Mouse (Mus musculus): ENCODE measurements around the gene Shank2. TPM values are rescaled to one million over a fixed set of nuclear protein-coding genes. Genes with fewer than 3 reads are reported as not detected.
A peak's percentile ranks its signal among the peaks of the same experiment; 100 is the strongest.

Shank2 gene
- polyA plus RNA-seq, 1 experiment from 2014 or later: 1.2 TPM

DNA sequence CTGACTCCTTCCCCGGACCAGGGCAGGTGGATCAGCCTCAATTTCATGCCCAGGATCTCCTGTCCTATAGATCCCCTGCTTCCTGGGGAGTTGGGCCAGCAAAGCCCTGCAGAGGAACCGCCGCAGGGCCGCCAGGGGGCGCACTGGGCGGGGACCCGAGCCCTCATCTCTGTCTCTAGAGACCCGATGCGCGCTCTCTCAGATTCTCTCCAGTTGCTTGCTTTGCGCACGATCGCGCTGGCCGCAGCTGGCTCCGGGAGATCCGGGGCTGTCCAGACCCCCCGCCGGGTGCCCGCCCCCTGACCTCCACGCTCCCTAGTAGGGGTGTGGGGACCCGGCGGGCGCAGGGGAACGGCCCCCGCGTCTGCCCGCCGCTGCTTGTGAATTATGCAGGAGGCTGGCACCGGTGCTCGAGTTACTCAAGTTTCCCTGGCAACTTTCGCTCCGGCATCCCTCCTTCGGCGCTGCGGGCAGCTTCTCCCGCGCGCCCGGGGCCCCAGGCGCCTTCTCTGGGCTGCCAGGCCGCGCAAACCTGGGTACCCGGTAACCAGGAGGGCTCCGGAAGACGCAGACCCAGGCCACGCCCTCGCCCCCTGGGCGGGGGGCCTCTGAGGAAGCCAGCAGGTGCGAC lies 22.9 kb upstream of the Shank2 start:
- peaks cover 25% of the 10 kb centered on the region for H3K27me3 ChIP-seq (ENCODE audit: control insufficient read depth, insufficient read depth, low read length)
- no peak overlapping the region; the same call in 1 of the 2 replicates for H3K27ac ChIP-seq (ENCODE audit: low read length)
- peaks cover 7% of the 10 kb centered on the region; the same call in 1 of the 2 replicates for H3K4me1 ChIP-seq (ENCODE audit: control insufficient read depth, insufficient read depth, low read length)
- no peak overlapping the region; the same call in 1 of the 2 replicates for H3K9ac ChIP-seq (replicated peaks; ENCODE audit: low read depth, low read length)
- WGBS: under 1% methylated on average over 50 of the region's 50 CpGs
- H3K36me3 ChIP-seq (ENCODE audit: control insufficient read depth, insufficient read depth, low read length): no peaks in the 10 kb centered on the region
- peak overlapping the region; percentile 50 for H3K4me3 ChIP-seq (ENCODE audit: low read depth, low read length)
- ATAC-seq (ENCODE audit: insufficient number of reproducible peaks, insufficient read depth, low FRiP score, low read depth): peak; percentile 64; the same call in 1 of the 2 replicates
- H3K4me2 ChIP-seq (replicated peaks; ENCODE audit: low read depth, low read length): peak overlapping the region; percentile 89
- H3K9me3 ChIP-seq (ENCODE audit: control insufficient read depth, low read depth, low read length): no peaks in the 10 kb centered on the region

DNA sequence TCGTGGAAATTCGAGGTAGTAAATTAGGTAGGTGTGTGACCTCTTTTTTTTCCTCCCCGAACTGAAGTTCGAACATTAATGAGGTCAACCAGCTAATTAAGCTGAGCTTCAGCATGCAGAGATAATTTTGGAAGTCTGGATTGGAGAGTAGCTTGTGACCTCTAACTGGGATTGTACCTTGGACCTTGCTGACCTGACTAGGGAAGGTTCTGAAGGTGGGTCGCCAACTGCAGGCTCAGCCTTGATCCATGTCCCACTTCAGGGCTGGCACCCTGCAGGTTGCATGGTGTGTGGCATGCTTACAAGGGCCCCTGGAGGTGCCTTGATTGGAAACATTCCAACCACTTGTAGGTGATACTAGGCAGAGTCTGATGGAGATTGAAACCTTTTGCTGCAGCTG lies 21.7 kb upstream of the Shank2 start:
- Histone ChIP-seq H3K9me3 (ENCODE audit: control insufficient read depth, low read depth, low read length) (no peaks in the 10 kb centered on the region), H3K9ac (replicated peaks; ENCODE audit: low read depth, low read length) (no peak overlapping the region), H3K27ac (ENCODE audit: low read length) (no peak overlapping the region), H3K4me3 (ENCODE audit: low read depth, low read length) (no peak overlapping the region), H3K4me1 (ENCODE audit: control insufficient read depth, insufficient read depth, low read length) (peaks cover 7% of the 10 kb centered on the region; the same call in 1 of the 2 replicates), H3K36me3 (ENCODE audit: control insufficient read depth, insufficient read depth, low read length) (no peaks in the 10 kb centered on the region), H3K27me3 (ENCODE audit: control insufficient read depth, insufficient read depth, low read length) (peaks cover 25% of the 10 kb centered on the region), H3K4me2 (replicated peaks; ENCODE audit: low read depth, low read length) (no peak overlapping the region)
- ATAC-seq (ENCODE audit: insufficient number of reproducible peaks, insufficient read depth, low FRiP score, low read depth): no peak
- WGBS: 62% methylated on average over 5 of the region's 5 CpGs

DNA sequence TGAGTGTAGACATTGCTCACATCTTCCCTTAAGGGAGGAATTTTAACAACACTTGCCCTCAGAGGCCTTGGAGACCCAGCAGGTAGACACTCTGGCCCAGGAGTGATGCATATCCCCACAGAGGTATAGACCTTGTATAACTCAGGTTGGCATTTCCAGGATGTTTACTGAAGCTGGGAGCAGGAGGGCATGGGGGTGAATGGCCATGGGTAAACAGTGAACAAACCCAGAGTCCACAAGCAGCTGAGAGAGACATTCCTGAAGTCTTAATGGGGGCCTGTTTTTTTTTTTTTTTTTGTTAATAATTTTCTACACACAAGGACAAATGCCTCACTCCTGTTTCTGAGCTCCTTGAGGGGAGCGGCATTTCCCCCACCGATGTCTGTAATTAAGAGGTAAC lies 15.4 kb upstream of the Shank2 start:
- H3K36me3 ChIP-seq (ENCODE audit: control insufficient read depth, insufficient read depth, low read length): no peaks in the 10 kb centered on the region
- H3K4me3 ChIP-seq (ENCODE audit: low read depth, low read length): no peak overlapping the region
- H3K9ac ChIP-seq (replicated peaks; ENCODE audit: low read depth, low read length): no peak overlapping the region
- H3K9me3 ChIP-seq (ENCODE audit: control insufficient read depth, low read depth, low read length): no peaks in the 10 kb centered on the region
- H3K4me1 ChIP-seq (ENCODE audit: control insufficient read depth, insufficient read depth, low read length): no peaks in the 10 kb centered on the region
- H3K27ac ChIP-seq (ENCODE audit: low read length): no peak overlapping the region
- ATAC-seq (ENCODE audit: insufficient number of reproducible peaks, insufficient read depth, low FRiP score, low read depth): no peak
- no peaks in the 10 kb centered on the region for H3K27me3 ChIP-seq (ENCODE audit: control insufficient read depth, insufficient read depth, low read length)
- WGBS: 69% methylated on average over 2 of the region's 2 CpGs
- no peak overlapping the region for H3K4me2 ChIP-seq (replicated peaks; ENCODE audit: low read depth, low read length)

DNA sequence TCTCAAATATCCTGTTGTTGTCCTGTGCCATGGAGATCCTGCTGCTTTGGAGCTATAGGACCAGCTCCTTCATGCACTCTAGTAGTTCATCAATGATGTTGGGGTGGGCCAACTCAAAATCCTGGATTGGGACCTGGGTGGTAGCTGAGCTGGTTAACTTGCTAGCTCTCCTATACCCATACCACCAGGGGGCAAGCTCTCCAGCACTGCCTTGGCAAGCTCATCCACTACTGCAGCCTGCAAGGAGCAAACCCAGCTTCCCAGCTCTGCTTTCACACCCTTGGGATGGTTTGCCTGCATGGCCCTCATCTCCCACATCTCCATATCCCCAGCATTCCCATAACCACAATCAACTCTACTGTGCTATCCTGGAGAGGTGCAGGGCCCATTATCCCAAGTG lies 10.6 kb upstream of the Shank2 start:
- Histone ChIP-seq H3K4me3 (ENCODE audit: low read depth, low read length) (no peak overlapping the region), H3K9ac (replicated peaks; ENCODE audit: low read depth, low read length) (no peak overlapping the region), H3K27me3 (ENCODE audit: control insufficient read depth, insufficient read depth, low read length) (no peaks in the 10 kb centered on the region), H3K9me3 (ENCODE audit: control insufficient read depth, low read depth, low read length) (no peaks in the 10 kb centered on the region), H3K4me1 (ENCODE audit: control insufficient read depth, insufficient read depth, low read length) (no peaks in the 10 kb centered on the region), H3K36me3 (ENCODE audit: control insufficient read depth, insufficient read depth, low read length) (no peaks in the 10 kb centered on the region), H3K4me2 (replicated peaks; ENCODE audit: low read depth, low read length) (no peak overlapping the region), H3K27ac (ENCODE audit: low read length) (no peak overlapping the region)
- no peak for ATAC-seq (ENCODE audit: insufficient number of reproducible peaks, insufficient read depth, low FRiP score, low read depth)

DNA sequence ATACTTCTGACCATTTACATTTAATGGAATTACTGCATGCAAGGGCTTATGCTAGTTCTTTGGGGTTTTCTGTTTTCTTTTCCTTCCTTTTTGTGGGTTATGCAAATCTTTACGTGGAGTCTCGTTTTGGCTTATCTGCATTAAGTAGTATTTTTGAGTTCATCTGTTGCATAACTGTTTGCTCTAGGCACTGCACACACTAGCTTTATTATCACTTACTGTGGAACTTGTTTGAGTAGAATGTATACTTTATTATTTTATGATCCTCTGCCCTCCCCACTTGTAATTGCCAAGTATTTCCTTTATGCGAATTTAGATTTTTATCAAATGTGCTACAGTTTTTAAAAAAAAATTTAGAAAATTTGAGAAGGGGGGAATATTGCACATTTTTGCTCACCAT lies 2.7 kb upstream of the Shank2 start:
- Histone ChIP-seq H3K9ac (replicated peaks; ENCODE audit: low read depth, low read length) (no peak overlapping the region), H3K4me3 (ENCODE audit: low read depth, low read length) (no peak overlapping the region), H3K27ac (ENCODE audit: low read length) (no peak overlapping the region), H3K36me3 (ENCODE audit: control insufficient read depth, insufficient read depth, low read length) (no peaks in the 10 kb centered on the region), H3K4me1 (ENCODE audit: control insufficient read depth, insufficient read depth, low read length) (no peaks in the 10 kb centered on the region), H3K27me3 (ENCODE audit: control insufficient read depth, insufficient read depth, low read length) (no peaks in the 10 kb centered on the region), H3K9me3 (ENCODE audit: control insufficient read depth, low read depth, low read length) (peaks cover 5% of the 10 kb centered on the region; the same call in 1 of the 2 replicates), H3K4me2 (replicated peaks; ENCODE audit: low read depth, low read length) (no peak overlapping the region)
- no peak for ATAC-seq (ENCODE audit: insufficient number of reproducible peaks, insufficient read depth, low FRiP score, low read depth)
- 86% methylated on average over 3 of the region's 3 CpGs for WGBS

DNA sequence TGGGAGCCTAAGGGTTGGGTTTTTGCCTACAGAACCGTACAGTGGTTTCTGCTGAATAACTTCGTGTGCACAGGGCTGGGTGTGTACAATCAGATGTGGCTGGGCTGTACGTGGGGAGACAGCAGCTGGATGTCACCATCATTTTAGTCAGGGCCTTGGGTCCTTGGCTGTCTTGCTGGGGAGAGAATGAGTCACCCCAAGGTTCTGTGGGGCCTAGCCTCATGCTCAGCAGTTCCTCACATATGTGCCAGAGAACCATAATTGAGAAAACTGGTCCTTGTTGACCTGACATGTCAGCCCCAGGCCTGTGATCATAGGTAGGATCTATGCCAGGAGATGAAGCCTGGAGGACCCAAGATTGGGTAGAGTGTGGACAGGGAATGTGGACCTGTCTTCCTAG lies 1.7 kb downstream of the Shank2 start:
- WGBS: 79% methylated on average over 3 of the region's 3 CpGs

DNA sequence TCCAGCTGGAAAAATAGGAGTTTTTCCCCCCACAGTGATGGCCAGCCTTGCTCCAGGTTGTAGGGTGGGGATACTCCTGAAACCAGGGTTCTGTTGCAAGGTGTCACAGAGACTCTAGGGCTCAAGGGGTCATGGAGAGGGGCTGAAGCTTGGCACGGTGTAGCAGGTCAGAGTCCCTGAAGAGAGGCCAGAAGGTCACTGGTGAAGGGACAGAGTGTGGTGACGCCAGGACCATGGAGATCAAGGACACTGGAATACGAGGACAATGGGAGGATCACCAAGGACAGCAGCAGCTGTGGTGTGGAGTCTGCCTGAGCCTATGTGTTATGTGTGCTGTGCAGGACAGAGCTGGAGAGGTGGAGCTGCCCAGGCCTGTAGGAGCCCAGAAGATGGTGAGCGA lies 6.4 kb downstream of the Shank2 start:
- no peak overlapping the region for H3K9ac ChIP-seq (replicated peaks; ENCODE audit: low read depth, low read length)
- WGBS: 74% methylated on average over 4 of the region's 4 CpGs
- H3K4me1 ChIP-seq (ENCODE audit: control insufficient read depth, insufficient read depth, low read length): no peaks in the 10 kb centered on the region

More for the DNA sequence above, 1.7 kb downstream of the Shank2 start:
- no peaks in the 10 kb centered on the region for H3K4me1 ChIP-seq (ENCODE audit: control insufficient read depth, insufficient read depth, low read length)
- no peaks in the 10 kb centered on the region for H3K36me3 ChIP-seq (ENCODE audit: control insufficient read depth, insufficient read depth, low read length)
- H3K27ac ChIP-seq (ENCODE audit: low read length): no peak overlapping the region
- no peak overlapping the region for H3K4me3 ChIP-seq (ENCODE audit: low read depth, low read length)
- H3K9ac ChIP-seq (replicated peaks; ENCODE audit: low read depth, low read length): no peak overlapping the region
- H3K4me2 ChIP-seq (replicated peaks; ENCODE audit: low read depth, low read length): no peak overlapping the region
- ATAC-seq (ENCODE audit: insufficient number of reproducible peaks, insufficient read depth, low FRiP score, low read depth): no peak
- H3K27me3 ChIP-seq (ENCODE audit: control insufficient read depth, insufficient read depth, low read length): no peaks in the 10 kb centered on the region
- H3K9me3 ChIP-seq (ENCODE audit: control insufficient read depth, low read depth, low read length): no peaks in the 10 kb centered on the region

DNA sequence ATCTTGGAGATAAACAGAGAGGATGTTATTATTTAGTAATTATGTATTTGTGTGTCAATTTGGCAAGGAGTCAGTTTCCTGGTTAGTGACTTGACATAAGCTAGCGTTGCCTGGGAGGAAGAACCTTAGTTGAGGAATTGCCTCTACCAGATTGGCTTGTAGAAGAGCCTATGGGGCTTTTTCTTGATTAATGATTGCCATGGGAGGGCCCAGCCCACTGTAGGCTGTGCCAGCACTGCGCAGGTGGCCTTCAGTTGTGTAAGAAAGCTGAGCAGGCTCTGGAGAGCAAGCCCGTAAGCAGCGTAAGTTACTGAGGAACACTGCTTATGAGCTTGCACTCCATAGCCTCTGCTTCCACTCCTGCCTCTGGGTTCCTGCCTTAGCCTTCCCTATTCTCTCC lies 7.3 kb downstream of the Shank2 start:
- 54% methylated on average over 4 of the region's 4 CpGs for WGBS

More for the DNA sequence above, 6.4 kb downstream of the Shank2 start:
- Histone ChIP-seq H3K4me3 (ENCODE audit: low read depth, low read length) (no peak overlapping the region), H3K27ac (ENCODE audit: low read length) (no peak overlapping the region), H3K4me2 (replicated peaks; ENCODE audit: low read depth, low read length) (no peak overlapping the region), H3K9me3 (ENCODE audit: control insufficient read depth, low read depth, low read length) (no peaks in the 10 kb centered on the region), H3K36me3 (ENCODE audit: control insufficient read depth, insufficient read depth, low read length) (no peaks in the 10 kb centered on the region), H3K27me3 (ENCODE audit: control insufficient read depth, insufficient read depth, low read length) (no peaks in the 10 kb centered on the region)
- no peak for ATAC-seq (ENCODE audit: insufficient number of reproducible peaks, insufficient read depth, low FRiP score, low read depth)

DNA sequence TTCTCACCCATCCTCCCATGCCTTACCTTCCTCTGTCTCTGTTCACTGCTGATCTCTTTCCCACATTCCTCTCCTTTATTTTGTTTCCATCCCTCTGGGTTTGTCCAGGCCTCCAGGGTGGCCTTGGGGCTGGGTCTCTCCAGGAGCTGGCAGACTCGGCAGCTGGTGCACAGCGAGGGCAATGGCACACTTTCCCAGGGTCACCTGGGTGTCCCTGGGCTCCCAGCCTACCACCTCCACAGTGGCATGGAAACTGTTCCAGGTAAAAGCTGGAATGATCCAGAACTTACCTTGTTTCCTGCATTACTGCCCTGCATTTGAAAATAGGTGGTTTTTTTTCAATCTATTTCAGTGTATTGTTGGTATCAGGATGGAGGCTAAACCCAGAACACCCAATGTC lies 12.8 kb downstream of the Shank2 start:
- Histone ChIP-seq H3K27ac (ENCODE audit: low read length) (no peak overlapping the region), H3K4me3 (ENCODE audit: low read depth, low read length) (no peak overlapping the region), H3K9ac (replicated peaks; ENCODE audit: low read depth, low read length) (no peak overlapping the region), H3K27me3 (ENCODE audit: control insufficient read depth, insufficient read depth, low read length) (no peaks in the 10 kb centered on the region), H3K4me1 (ENCODE audit: control insufficient read depth, insufficient read depth, low read length) (no peaks in the 10 kb centered on the region), H3K36me3 (ENCODE audit: control insufficient read depth, insufficient read depth, low read length) (no peaks in the 10 kb centered on the region), H3K9me3 (ENCODE audit: control insufficient read depth, low read depth, low read length) (no peaks in the 10 kb centered on the region), H3K4me2 (replicated peaks; ENCODE audit: low read depth, low read length) (no peak overlapping the region)
- ATAC-seq (ENCODE audit: insufficient number of reproducible peaks, insufficient read depth, low FRiP score, low read depth): no peak
- 66% methylated on average over 2 of the region's 2 CpGs for WGBS

More for the DNA sequence above, 7.3 kb downstream of the Shank2 start:
- Histone ChIP-seq H3K27ac (ENCODE audit: low read length) (no peak overlapping the region), H3K9me3 (ENCODE audit: control insufficient read depth, low read depth, low read length) (no peaks in the 10 kb centered on the region), H3K4me3 (ENCODE audit: low read depth, low read length) (no peak overlapping the region), H3K36me3 (ENCODE audit: control insufficient read depth, insufficient read depth, low read length) (no peaks in the 10 kb centered on the region), H3K4me2 (replicated peaks; ENCODE audit: low read depth, low read length) (no peak overlapping the region), H3K27me3 (ENCODE audit: control insufficient read depth, insufficient read depth, low read length) (no peaks in the 10 kb centered on the region), H3K4me1 (ENCODE audit: control insufficient read depth, insufficient read depth, low read length) (no peaks in the 10 kb centered on the region), H3K9ac (replicated peaks; ENCODE audit: low read depth, low read length) (no peak overlapping the region)
- peak; percentile 76; the same call in 1 of the 2 replicates for ATAC-seq (ENCODE audit: insufficient number of reproducible peaks, insufficient read depth, low FRiP score, low read depth)

Data from stomach, embryonic 14.5 days (tissue).